Mouse (Mus musculus) stomach, postnatal 0 days (tissue): Measurements from ENCODE around the gene Tmc1.

Experiments
- CTCF ChIP-seq: IDR thresholded peaks from 2 replicates; pipeline ENCODE4 v1.5.1; 2016; ENCODE audit warnings: antibody characterized with exemption, low read depth, mild to moderate bottlenecking, moderate library complexity
- EP300 ChIP-seq: optimal IDR thresholded peaks from 2 replicates; pipeline ENCODE3; 2016; ENCODE audit warnings: antibody characterized with exemption

DNA sequence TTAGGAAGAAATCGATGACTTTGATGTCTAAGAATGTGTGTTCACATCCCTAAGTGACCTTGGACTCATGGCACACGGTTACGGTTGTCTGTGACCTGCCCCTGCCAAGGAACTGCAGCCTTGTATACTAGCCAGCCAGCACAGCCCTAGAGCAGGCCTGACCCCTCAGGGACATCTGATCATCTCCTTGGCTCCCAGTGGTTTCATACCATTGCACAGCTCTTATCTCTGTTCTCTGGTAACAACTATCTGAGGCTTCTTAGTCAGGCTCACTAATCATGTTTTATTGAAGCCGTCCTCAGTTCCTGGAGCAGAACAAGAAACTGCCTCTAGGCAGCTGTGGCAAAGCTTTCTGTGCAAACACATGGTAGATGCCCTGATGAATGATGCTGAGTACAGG is 92.2 kb downstream of the Tmc1 start:
- TF ChIP-seq CTCF = no peak
- TF ChIP-seq EP300 = no peak
